Mouse (Mus musculus) right cerebral cortex, adult 18-20 months (tissue): Measurements from ENCODE around the gene Cd302.
A peak's percentile ranks its signal among the peaks of the same experiment; 100 is the strongest.

ENCODE experiments used
- DNase-seq: peaks from one replicate; pipeline ENCODE4 v3.0.0; 2022; ENCODE audit warnings: mixed read lengths

The Cd302 gene

DNA sequence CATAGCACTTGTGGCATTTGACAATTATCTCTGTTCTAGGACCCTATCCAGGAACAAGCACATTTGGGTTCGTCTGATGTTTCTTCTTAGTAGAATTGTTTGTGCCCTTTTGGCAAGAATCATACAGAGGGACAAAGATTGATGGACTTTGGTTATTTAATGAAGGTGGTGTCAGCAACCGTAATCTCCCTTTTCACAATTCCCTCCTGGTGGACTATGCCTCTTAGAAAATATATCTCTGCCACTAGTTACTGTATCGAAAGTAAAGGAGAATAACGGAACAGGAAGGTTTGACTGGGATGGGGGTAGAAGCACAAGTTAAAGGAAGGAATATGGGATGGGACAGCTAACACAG, at the start of gene Cd302:
Gene Cd302, minus strand, starts transcription at position 22 of the 355 bp plus-strand sequence.
- DNase-seq: no peak

DNA sequence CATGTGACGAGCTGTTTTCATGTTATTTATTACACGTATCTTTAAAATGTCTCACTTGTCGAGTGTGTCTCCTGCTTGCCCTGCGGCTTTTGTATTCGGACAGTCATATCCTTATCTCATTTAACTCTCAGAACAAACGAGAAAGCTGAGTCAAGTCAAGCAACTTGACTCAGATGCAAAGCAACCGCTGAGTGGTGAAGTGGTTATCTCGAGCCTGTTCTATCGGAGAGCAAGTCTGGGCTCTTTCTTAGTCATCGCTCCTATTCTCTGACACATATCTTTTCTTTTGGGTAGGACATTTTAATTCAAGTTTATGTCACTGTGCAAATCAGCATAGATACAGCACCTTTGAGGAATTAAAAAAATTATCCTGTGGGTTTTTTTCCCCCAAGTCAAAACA, 44.4 kb upstream of the Cd302 start:
- no peak for DNase-seq

DNA sequence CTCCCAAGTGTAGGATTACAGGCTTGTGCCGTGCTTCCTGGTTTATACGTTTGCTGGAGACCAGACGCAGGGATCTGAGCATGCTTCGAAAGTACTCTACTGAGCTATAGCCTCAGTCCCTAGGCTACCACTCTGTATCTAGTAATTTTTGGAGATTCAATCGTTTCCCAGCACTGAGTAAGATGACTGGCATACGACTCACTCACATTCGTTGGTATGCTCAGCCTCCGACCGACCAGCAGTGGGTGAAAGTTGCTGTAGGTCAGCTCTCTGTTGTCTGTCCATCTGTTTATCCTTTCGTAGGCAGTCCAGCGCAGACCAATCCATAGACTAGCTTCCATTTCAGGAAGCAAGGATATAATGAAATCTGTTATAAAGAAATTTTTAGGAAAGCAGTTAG, 43.3 kb upstream of the Cd302 start:
- no peak for DNase-seq

DNA sequence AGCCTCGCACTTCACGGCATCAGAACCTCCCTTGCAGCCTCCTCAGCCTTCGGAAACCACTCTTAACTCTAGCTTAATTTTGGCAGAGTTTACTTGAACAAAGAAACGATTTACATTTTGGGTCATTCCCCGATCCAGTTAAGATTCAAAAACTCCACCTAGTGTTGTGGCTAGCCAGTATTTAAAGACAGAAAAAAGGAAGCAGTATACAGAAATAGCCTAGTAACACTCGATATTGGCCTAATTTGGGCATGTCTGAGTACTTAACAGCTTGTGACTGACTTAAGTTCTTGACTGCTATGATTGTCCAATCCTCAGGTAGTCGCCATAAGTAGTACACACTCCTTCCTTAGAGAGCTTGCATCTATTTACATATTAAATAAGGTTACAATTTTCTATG, 42.7 kb upstream of the Cd302 start:
- DNase-seq: no peak

DNA sequence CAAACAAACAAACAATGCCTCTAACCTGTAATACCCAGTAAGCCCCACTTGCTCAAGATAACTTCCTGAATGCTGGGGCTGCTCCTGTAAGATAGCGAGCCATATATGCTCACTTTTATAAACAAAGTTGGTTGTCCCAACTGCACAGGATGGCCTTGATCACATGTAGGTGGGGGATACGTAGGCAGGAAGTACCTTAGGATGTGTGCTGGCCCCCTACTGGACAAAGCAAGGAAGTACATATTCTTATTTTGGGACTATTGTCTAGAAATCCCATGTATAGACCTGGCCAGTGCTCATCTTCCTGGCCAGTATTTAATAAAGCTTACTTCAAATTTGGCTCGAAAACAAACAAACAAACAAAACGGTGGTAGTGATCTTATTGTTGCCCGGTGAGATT, 39.1 kb upstream of the Cd302 start:
- DNase-seq: no peak

DNA sequence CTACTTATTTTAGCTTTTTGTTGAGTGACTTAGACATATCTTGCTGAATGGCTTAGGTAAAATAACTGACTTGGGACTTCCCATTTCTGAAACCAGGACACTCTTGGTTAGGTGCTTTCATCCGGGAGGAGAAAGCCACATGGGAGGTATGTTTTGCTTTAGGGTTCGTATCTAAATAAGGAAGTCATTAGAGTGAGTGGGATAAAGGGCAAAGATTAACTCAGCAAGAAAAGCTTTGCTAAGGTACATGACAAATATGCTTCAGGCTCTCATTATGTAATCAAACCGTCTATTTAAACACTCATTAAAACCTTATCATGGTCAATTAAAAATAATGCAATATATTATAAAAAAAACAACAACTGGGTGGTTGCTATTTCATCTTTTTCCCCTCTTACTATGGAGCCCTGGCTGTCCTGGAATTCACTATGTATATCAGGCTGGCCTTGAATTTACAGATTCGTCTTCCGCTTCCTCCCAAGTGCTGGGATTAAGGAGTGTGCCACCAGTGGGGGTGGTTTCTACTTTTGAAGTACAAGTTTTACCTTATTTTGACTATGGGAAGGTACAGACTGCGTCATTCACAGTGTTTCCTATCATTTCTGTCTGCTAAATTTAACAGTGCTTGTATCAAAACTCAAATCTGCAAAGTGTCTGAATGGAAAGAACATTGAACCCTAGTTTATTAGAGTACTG, 37.9 kb upstream of the Cd302 start:
- peak; percentile 20 for DNase-seq

DNA sequence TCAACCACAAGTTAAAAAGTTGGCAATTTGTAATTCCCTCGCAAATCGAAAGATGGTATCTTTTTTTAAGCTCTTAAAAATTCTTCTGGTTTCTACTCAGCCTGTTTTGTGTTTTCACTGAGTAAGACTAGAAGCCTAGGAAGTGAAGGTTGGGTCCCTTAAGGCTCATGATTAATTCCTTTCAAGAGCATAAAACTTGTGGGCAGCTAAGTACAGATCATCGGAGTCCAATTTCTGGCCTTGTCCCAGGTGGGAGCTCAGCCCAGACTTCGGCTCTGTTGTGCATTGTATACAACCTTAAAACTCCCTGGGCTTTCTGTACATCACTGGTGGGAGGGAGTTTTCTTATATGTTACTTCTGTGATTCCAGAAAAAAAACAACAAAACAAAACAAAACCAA, 19.5 kb upstream of the Cd302 start:
- DNase-seq: no peak

DNA sequence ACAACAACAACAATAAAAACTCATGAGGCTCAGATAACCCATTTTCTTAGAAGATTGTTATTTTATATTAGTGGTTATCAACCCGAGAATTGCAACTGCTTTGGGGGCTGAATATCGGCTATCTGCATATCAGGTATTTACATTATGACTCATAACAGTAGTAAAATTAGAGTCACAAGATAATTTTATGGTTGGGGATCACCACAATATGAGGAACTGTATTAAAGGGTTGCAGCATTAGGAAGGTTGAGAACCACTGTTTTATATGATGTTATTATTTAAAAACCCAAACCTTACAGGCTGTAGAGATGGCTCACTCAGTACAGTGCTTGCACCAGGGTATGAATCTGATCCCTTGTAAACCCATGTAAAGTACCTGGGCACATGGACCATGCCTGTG, 15.0 kb upstream of the Cd302 start:
- DNase-seq: no peak

DNA sequence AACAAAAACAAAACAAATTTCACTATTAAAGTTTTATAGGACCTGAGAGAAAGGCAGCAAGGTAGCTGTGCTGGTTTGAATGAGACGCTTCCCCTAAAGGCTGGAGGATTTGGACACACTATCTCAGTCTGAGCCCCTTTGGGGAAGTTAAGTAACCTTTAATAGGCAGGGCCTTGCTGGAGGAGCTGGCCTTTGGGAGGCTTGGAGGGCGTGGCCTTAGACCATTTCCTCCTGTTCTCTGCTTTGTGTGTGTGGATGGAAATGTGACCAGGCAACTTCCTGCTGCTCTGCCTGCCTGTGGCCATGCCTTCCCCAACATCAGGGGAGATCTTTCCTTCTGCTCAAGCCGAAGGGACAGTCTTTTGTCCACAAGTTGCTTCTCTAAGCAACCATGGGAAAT, 14.0 kb upstream of the Cd302 start:
- DNase-seq: no peak

DNA sequence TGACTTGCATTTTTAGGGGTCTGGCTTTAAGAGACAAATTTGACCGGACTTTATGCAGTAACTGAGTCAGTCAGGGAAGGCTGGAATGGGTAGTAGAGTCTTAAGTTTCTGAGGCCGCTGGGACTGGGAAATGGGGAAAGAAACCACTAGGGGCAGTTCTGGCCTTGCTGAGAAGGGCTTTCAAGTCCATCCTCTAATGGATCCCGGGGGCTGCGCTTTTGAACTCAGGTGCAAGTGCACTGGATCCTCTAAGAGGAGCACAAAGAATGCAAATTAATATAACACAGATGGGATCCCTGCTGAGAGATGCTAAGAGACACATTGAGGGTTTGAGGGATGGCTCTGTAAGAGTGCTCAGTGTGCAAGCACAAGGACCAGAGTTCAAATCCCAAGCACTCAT, 7.1 kb upstream of the Cd302 start:
- no peak for DNase-seq

DNA sequence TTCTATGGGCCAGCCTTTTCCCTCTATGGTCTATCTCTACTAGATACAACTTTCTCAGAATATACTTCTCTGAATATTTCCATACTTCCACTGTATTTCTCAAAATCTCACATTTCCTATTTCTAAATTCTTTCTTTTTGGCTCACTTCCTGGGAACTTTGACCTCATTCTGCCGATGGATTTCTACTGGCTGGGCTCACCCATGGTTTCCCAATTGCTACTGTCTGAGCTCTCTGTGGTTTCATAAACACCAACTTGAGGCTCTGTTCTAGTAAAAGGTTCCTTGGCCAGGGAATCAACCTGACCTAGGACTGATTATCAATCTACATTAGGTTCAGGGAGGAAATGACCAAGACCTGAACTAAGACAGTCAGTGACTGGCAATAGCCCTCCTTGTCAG, 5.2 kb upstream of the Cd302 start:
- DNase-seq: no peak

DNA sequence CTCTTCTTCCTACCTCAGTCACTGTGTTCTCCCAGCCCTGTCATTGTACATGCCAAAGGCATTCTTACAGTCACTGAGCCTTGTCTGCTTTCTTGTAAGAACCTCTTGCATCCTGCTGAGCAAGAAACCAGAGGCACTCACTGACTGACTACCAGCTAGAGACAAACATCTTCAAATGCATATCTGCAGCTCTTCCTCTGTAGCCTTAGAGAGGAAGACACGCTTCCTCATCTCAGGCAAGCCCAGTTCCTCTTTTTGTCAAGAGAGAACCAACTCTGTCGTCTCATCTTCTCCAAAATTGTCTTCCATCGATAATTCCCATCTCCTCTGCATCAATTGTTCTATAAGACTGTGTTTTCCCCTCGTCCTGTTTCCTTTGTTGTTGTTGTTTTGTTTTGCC, 4.3 kb upstream of the Cd302 start:
- DNase-seq: no peak

DNA sequence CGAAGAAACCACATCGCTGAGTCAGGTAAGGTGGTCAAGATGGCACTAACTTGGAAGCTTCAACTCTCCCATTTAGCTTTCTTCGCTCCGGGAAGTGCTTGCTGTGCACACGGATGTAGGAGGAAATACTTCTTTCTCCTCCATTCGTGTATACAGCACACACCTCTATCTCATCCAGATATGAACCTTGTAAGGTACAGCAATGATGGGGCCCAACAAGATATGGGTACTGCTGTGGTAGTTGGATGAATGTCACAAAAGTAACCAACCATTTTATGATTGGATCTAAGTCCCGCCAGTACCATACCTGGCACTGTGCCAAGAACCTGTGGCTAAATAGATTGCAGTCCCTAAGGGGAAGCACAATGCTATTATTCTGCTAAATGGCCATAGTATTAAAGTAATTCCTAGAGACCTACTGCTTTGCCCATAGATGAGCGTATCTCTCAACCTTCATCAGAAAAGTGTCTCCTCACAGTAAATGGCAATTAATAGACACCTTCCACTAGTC, 874 bp upstream of the Cd302 start:
- no peak for DNase-seq

DNA sequence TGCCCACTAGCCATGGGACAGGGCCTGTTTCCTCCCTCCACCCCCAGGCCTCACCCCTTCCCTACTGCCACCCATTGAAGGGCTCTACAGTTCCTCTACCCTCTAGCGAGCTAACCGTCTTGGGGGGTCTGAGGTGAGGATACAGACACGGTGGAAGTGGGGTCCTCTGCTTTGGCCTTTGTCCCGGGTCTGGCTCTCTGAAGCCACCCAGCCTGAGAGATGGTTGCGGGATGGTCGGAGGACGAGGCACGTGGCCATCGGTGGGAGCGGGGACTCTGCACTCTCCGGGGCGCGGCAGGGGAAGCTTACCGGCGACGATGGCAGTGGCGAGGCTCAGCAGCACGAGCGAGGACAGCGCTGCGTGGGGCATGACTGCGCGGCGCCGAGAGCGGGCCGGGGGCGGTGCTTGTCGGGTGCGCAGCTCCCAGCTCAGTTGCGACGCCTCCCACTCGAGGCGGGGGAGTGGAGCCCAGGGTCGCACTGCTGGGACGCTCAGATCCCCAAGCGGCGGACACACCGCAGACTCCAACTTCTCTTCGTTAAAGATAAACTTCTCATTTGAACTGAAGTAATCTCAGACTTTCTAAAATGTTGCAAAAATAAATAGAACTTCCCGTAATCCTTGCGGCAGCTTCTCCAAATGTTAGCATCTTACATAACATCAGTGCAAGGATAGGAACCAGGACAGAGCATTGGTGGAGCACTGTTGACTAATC, 379 bp downstream of the Cd302 start:
- peak; percentile 88 for DNase-seq

DNA sequence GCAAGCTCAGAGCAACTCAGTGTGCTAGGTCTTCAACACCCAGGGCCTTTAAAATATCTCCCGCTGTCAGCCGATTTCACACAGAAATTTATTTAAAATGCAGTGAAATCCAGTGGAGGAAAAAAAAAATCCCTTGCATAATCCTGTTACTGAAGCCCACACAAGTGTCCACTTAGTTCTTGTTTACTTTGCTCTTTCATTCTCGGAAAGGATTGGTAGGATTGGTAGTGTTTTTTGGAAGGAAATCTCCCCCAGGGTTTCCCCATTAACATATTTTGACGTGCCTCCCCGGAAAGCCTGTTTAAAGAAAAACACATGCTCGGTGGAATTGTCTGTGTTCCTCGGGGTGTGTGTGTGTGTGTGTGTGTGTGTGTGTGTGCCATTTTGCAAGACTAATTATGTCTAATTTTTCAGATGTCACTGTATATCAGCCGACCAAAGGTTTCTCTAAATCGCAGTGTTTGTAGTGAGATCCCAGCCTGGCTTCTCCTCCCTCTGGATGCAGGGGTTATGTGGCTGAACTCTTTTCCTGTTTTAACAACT, 1.0 kb downstream of the Cd302 start:
- DNase-seq: peak; percentile 11

DNA sequence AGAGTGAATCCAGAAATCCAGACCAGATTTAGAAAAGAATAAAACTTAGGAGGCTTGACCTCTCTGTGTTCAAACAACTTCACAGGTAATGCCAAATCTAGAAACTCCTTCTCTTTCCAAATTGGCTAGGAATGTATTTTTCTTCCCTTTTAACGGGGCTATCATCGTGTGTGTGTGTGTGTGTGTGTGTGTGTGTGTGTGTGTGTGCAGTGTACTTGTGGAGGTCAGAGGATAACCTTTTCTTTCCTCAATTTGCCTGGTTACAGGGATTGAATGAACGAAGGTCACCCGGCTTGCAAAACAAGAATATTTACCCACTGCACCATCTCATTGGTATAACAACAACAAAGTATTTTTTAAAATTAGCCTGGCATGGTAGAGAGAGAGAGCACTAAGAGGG, 1.7 kb downstream of the Cd302 start:
- no peak for DNase-seq

DNA sequence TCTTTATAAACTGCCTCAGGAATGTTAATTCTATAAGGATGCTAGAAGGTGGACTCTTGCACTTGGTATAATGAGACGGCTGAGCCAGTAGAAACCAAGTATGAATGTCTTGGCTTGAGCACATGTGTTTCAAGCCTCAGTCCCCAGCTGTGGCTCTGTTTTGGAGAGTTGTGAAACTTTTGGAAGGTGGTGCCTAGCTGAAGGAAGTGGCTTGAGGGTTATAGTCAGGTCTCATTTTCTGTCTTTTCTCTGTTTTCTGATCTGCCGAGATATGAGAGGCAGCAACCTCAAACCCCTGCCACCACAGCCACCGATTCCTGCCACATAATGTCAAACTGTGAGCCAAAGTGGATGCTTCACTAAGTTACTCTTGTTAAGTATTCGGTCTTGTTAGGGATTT, 5.7 kb downstream of the Cd302 start:
- no peak for DNase-seq

DNA sequence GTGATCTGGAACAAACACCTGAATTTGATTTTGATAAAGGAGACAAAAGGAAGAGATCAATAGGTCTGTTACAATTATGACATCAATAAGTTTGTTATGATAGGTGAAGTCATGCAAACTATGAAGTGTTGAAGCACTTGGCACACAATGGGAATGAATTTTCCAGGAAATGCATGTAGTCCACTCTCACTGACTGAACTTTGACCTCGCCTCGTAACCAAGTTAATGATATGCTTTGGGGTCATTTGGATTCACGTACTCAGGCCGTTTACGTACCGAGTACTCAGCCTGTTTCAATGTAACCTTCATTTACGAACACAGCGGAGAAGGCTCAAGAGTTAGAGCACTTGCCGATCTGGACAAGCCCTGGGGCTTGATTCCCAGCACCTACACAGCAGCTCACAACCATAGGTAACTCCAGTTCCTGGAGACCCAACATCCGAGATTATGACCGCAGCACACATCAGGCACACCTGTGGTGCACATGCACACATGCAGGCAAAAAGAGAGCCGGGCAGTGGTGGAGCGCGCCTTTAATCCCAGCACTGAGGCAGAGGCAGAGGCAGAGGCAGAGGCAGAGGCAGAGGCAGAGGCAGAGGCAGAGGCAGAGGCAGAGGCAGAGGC, 14.3 kb downstream of the Cd302 start:
- no peak for DNase-seq

DNA sequence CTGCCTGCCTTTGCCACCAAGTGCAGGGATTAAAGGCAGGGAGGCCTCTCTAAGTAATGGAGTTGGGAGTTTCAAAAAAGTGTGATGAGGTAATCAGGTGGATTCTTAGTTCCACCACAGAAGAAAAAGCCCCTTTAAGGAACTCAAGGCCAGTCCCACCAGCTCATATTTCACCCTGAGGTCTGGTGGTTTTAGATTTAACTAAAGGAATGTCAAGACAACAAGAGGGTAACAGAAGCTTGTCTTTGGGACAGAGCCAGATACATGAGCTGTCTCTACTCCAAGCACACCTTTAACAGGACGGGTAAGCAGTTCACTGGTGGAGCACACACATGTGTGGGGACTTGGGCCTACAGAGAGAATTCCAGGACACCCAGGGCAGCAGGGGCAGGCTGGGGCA, 16.7 kb downstream of the Cd302 start:
- DNase-seq: no peak

DNA sequence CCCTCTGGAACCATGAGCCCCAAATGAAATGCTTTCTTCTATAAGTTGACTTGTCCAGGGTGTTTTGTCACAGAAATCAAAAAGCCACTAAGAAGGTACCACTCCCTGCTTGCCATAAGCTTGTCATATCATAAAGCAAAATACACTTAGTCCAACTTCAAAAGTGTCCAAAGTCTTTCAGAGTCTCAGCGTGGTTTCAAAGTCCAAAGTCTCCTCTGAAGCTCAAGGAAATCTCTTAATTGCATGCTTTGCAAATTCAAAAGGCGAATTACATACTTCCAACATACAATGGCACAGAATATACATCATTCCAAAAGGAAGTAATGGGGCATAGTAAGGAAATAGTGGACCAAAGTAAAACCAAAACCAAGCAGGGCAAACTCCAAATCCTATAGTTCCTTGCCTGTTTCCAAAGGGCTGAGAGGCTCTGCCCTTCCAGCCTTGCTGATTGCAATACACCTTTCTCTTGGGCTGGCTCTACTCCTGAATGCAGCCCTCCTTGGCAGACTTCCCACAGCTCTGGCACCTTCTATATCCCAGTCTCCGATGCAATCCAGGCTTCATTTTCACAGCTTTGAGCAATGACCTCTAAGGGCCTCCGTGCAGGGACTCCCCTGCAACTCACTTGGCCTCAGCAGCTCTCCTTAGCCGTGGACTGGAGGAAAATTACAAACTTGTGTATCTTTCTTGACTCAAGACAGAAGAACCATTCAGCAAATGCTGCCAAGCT, 23.5 kb downstream of the Cd302 start:
- DNase-seq: no peak

DNA sequence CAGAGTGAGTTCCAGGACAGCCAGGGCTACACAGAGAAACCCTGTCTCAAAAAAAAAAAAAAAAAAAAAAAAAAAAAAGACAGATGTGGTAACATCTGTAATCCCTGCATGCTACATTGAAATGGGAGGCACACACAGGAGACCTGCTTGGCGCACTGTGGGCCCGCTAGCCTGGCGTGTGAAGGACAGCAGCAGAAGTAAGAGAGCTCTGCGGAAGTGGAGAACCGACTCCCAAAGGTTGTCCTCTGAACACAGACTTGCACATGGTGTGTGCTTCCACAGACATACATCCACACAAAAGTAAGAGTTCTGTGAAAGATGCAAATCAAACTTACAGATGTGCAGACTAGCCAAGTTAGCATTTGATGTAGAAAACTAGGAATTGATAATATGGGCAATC, 25.1 kb downstream of the Cd302 start:
- no peak for DNase-seq

DNA sequence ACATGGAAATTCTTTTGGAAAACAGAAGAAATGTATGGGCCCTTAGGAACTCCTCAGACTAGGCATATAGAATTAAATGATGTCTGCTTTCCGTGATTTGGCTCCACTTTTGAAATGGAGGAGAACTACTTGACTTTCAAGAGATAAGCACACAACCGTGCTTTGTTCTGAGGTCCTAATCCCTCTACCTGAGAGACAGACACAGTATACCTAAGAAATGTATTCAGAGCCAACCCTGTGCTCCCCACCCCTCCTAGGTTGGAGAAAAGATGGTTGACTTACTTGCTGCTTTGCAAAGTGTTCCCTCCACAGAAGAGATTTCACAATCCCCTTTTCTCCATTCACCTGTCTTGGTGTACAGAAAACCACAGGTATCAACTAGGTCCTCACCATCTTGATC, 27.5 kb downstream of the Cd302 start:
- no peak for DNase-seq

DNA sequence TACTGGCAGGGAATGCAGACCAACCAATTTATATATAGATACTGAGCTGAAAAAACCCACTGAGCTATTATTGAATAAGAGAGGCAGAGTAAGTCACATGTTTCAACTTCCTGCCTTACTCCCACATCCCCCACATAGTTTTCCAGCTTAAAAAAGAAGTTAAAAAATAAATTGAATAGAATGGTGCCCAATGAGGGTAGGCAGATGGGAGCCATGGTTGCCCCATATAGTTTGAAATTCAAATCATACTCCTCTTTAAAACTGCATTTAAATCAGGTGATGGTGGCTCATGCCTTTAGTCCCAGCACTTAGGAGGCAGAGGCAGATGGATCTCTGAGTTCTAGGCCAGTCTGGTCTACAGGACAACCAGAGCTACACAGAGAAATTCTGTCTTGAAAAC, 30.8 kb downstream of the Cd302 start:
- peak; percentile 32 for DNase-seq
